Mouse (Mus musculus) MEL (cell line): ENCODE measurements at regions not wholly inside any gene's neighbourhood (a gene's known extent, or its start where the extent isn't known, plus 50 kb on each side); places are given as distances from the start of the nearest gene placed in this dataset.

ENCODE experiments used
- DNase-seq: peaks from one replicate; pipeline ENCODE4 v3.0.0; 2011; ENCODE audit warnings: low read depth, low spot score
- H3K27ac ChIP-seq: 2 replicates; pipeline ENCODE4 v1.5.1; 2012; ENCODE audit warnings: low read depth, mild to moderate bottlenecking, control low read depth, low read length, moderate library complexity; ENCODE audit not compliant: control insufficient read depth
- H3K27me3 ChIP-seq, 2 experiments: fragments of 150-350 bp in 1 of 2; sonication (generic) in 1 of 2; 2 replicates each; pipeline ENCODE4 v1.6.1; 2012; ENCODE audit warnings: low read length in 2 of 2, mild to moderate bottlenecking in 2 of 2, improper control_type of control experiment in 1 of 2, moderate library complexity in 1 of 2; ENCODE audit not compliant: insufficient read depth in 2 of 2, control insufficient read depth in 1 of 2
- H3K36me3 ChIP-seq, 2 experiments: 2 replicates each; pipeline ENCODE4 v1.6.1; 2012 to 2014; ENCODE audit warnings: low read length in 2 of 2, improper control_type of control experiment in 1 of 2, inconsistent platforms in 1 of 2, mild to moderate bottlenecking in 1 of 2; ENCODE audit not compliant: insufficient read depth in 2 of 2, control insufficient read depth in 1 of 2
- H3K4me1 ChIP-seq, 2 experiments: fragments of 150-350 bp in 1 of 2; sonication (generic) in 1 of 2; 2 replicates each; pipeline ENCODE4 v1.6.1; 2012; ENCODE audit warnings: low read length in 2 of 2, improper control_type of control experiment in 1 of 2, mild to moderate bottlenecking in 1 of 2; ENCODE audit not compliant: insufficient read depth in 2 of 2, control insufficient read depth in 1 of 2
- H3K4me3 ChIP-seq, 2 experiments: fragments of 150-350 bp in 1 of 2; sonication (generic) in 1 of 2; 2 replicates each; pipeline ENCODE4 v1.5.1; 2012; ENCODE audit warnings: low read depth in 2 of 2, low read length in 2 of 2, mild to moderate bottlenecking in 2 of 2, moderate library complexity in 2 of 2, control low read depth in 1 of 2, improper control_type of control experiment in 1 of 2; ENCODE audit not compliant: control insufficient read depth in 1 of 2, insufficient read depth in 1 of 2
- H3K79me2 ChIP-seq: 2 replicates; pipeline ENCODE4 v1.6.1; 2012; ENCODE audit warnings: mild to moderate bottlenecking, low read length, moderate library complexity; ENCODE audit not compliant: control insufficient read depth, poor library complexity, insufficient read depth
- H3K9ac ChIP-seq: 2 replicates; pipeline ENCODE4 v1.6.1; 2012; ENCODE audit warnings: low read depth, mild to moderate bottlenecking, control low read depth, low read length, moderate library complexity; ENCODE audit not compliant: control insufficient read depth, poor library complexity, severe bottlenecking
- H3K9me3 ChIP-seq: fragments of 150-350 bp; sonication (generic); replicated peaks from 2 replicates; pipeline ENCODE4 v1.6.1; 2012; ENCODE audit warnings: mild to moderate bottlenecking, low read length, improper control_type of control experiment, moderate library complexity; ENCODE audit not compliant: insufficient read depth
- BHLHE40 ChIP-seq: IDR thresholded peaks from 2 replicates; pipeline ENCODE4 v1.6.1; 2012; ENCODE audit warnings: low read depth, mild to moderate bottlenecking, inconsistent platforms, low read length, improper control_type of control experiment, borderline replicate concordance
- E2F4 ChIP-seq: IDR thresholded peaks from 2 replicates; pipeline ENCODE4 v1.6.1; 2011; ENCODE audit warnings: low read depth, low read length, improper control_type of control experiment, borderline replicate concordance
- ELF1 ChIP-seq: IDR thresholded peaks from 2 replicates; pipeline ENCODE4 v1.6.1; 2014; ENCODE audit warnings: low read depth, mild to moderate bottlenecking, inconsistent platforms, low read length, improper control_type of control experiment, moderate library complexity
- ETS1 ChIP-seq: IDR thresholded peaks from 2 replicates; pipeline ENCODE4 v1.6.1; 2012; ENCODE audit warnings: low read depth, mild to moderate bottlenecking, inconsistent platforms, low read length, improper control_type of control experiment, moderate library complexity
- GATA1 ChIP-seq: IDR thresholded peaks from 2 replicates; pipeline ENCODE4 v1.6.1; 2011; ENCODE audit warnings: low read depth, low read length, improper control_type of control experiment
- HCFC1 ChIP-seq: IDR thresholded peaks from 2 replicates; pipeline ENCODE4 v1.6.1; 2012; ENCODE audit warnings: low read depth, mild to moderate bottlenecking, inconsistent platforms, low read length, improper control_type of control experiment, moderate library complexity
- MAFK ChIP-seq: IDR thresholded peaks from 2 replicates; pipeline ENCODE4 v1.6.1; 2011; ENCODE audit warnings: low read depth, mild to moderate bottlenecking, low read length, improper control_type of control experiment, borderline replicate concordance
- MYB ChIP-seq: IDR thresholded peaks from 2 replicates; pipeline ENCODE4 v1.6.1; 2011; ENCODE audit warnings: mild to moderate bottlenecking, low read depth, low read length, improper control_type of control experiment
- MYC ChIP-seq: IDR thresholded peaks from 2 replicates; pipeline ENCODE4 v1.6.1; 2011; ENCODE audit warnings: low read depth, mild to moderate bottlenecking, low read length, improper control_type of control experiment, moderate library complexity
- NELFE ChIP-seq: IDR thresholded peaks from 2 replicates; pipeline ENCODE4 v1.6.1; 2011; ENCODE audit warnings: low read depth, low read length, improper control_type of control experiment
- NRF1 ChIP-seq: IDR thresholded peaks from 2 replicates; pipeline ENCODE4 v1.6.1; 2014; ENCODE audit warnings: low read depth, mild to moderate bottlenecking, inconsistent platforms, low read length, improper control_type of control experiment, moderate library complexity; ENCODE audit not compliant: poor library complexity, insufficient read depth, severe bottlenecking
- POLR2A ChIP-seq, 2 experiments: IDR thresholded peaks; 2 replicates each; pipeline ENCODE4 v1.6.1; 2011 to 2012; ENCODE audit warnings: low read length in 2 of 2, mild to moderate bottlenecking in 2 of 2, control low read depth in 1 of 2, improper control_type of control experiment in 1 of 2, low read depth in 1 of 2, moderate library complexity in 1 of 2; ENCODE audit not compliant: control insufficient read depth in 1 of 2, insufficient read depth in 1 of 2, poor library complexity in 1 of 2
- POLR2AphosphoS2 ChIP-seq: IDR thresholded peaks from 2 replicates; pipeline ENCODE4 v1.6.1; 2011; ENCODE audit warnings: low read length, improper control_type of control experiment
- POLR2AphosphoS5 ChIP-seq: IDR thresholded peaks from 2 replicates; pipeline ENCODE4 v1.6.1; 2012; ENCODE audit warnings: low read depth, borderline replicate concordance, mild to moderate bottlenecking, inconsistent platforms, low read length, moderate library complexity, mixed read lengths
- RAD21 ChIP-seq: IDR thresholded peaks from 2 replicates; pipeline ENCODE4 v1.6.1; 2011; ENCODE audit warnings: mild to moderate bottlenecking, low read depth, low read length, improper control_type of control experiment
- SIN3A ChIP-seq: IDR thresholded peaks from 2 replicates; pipeline ENCODE4 v1.6.1; 2012; ENCODE audit warnings: low read length, improper control_type of control experiment, inconsistent platforms
- SMC3 ChIP-seq: IDR thresholded peaks from 2 replicates; pipeline ENCODE4 v1.6.1; 2011; ENCODE audit warnings: low read depth, low read length, improper control_type of control experiment
- TBP ChIP-seq: IDR thresholded peaks from 2 replicates; pipeline ENCODE4 v1.8.0; 2011; ENCODE audit warnings: low read depth, low read length, improper control_type of control experiment
- USF1 ChIP-seq: IDR thresholded peaks from 2 replicates; pipeline ENCODE4 v1.6.1; 2014; ENCODE audit warnings: low read depth, mild to moderate bottlenecking, inconsistent platforms, low read length, improper control_type of control experiment, moderate library complexity
- USF2 ChIP-seq, 2 experiments: IDR thresholded peaks; 2 replicates each; pipeline ENCODE4 v1.6.1; 2011 to 2012; ENCODE audit warnings: improper control_type of control experiment in 2 of 2, low read length in 2 of 2, borderline replicate concordance in 1 of 2, inconsistent platforms in 1 of 2, low read depth in 1 of 2, mild to moderate bottlenecking in 1 of 2; ENCODE audit not compliant: insufficient read depth in 1 of 2
- ZMIZ1 ChIP-seq: IDR thresholded peaks from 2 replicates; pipeline ENCODE4 v1.6.1; 2012; ENCODE audit warnings: low read depth, mild to moderate bottlenecking, inconsistent platforms, low read length, improper control_type of control experiment, moderate library complexity

DNA sequence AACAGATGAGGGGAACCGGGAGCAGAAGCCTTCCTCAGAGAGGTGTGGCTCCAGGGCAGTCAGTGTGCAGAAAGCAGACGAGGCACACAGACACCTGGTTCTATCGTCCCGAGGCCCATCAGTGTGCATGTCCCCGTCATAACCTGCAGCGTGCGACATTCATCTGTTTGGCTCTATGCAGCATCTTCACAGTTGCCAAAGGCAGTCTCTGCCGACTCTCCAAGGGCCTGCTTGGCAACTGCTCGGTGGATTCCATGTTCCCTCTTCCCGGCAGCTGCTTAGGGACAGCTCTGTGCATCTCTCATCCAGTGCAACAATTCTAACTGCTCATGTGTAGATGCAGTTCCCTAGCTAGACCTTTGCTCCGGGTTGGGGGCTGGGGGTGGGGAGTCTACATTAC lies 127.8 kb downstream of the Trim29 start:
- no peaks in the 10 kb centered on the region for H3K27me3 ChIP-seq
- DNase-seq, result no peak
- no peaks in the 10 kb centered on the region for H3K9me3 ChIP-seq
- no peak overlapping the region for H3K9ac ChIP-seq
- no peaks in the 10 kb centered on the region for H3K4me1 ChIP-seq
- no peak overlapping the region for H3K4me3 ChIP-seq
- H3K36me3 ChIP-seq, result no peaks in the 10 kb centered on the region
- no peak for TF ChIP-seq POLR2A (IDR thresholded peaks at IDR 0.05; ENCODE audit: control insufficient read depth in 1 of 2, insufficient read depth in 1 of 2, low read depth in 1 of 2, low read length in 2 of 2, poor library complexity in 1 of 2)
- no peak for TF ChIP-seq USF2 (IDR thresholded peaks at IDR 0.05; ENCODE audit: borderline replicate concordance in 1 of 2, insufficient read depth in 1 of 2, low read depth in 1 of 2, low read length in 2 of 2)
- no peak for TF ChIP-seq POLR2AphosphoS2
- no peak for TF ChIP-seq ELF1
- no peak for TF ChIP-seq USF1
- no peak for TF ChIP-seq RAD21
- no peak for TF ChIP-seq SMC3
- no peak for TF ChIP-seq POLR2AphosphoS5
- TF ChIP-seq SIN3A, result no peak
- TF ChIP-seq NELFE, result no peak
- TF ChIP-seq NRF1, result no peak
- TF ChIP-seq ETS1, result no peak
- no peak for TF ChIP-seq TBP
- TF ChIP-seq BHLHE40, result no peak
- no peak for TF ChIP-seq MYB
- TF ChIP-seq MAFK, result no peak
- TF ChIP-seq MYC, result no peak
- no peaks in the 10 kb centered on the region for H3K79me2 ChIP-seq
- H3K27ac ChIP-seq, result no peak overlapping the region

DNA sequence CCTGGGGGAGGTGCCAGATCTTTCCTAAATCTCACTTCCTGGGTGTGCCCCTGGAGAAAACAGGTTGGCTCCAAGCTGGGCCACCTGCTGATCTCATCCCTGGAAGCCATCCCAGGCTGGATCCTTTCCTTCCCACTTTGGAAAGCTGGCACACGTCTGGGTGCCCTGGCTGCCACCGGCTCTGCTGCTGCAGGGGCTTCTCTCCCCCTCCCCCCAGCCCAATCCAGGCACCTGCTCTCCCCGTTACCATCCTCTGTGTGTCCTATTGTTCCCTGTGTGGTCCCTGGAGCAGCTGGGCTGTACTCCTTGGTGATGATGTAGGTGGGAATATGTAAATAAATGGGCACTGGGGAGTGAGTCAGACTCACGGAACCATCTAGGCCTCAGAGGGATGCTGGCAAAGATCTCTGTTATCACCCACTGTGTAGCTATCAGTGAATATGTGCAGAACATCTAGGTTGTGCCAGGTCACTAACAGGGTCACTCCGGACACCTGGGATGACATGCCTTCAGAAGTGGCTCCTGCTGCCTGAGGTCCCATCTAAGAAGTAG lies 130.4 kb downstream of the Trim29 start:
- no peak for DNase-seq
- TF ChIP-seq HCFC1 (no peak), ZMIZ1 (no peak), E2F4 (no peak), POLR2A (IDR thresholded peaks at IDR 0.05; ENCODE audit: control insufficient read depth in 1 of 2, insufficient read depth in 1 of 2, low read depth in 1 of 2, low read length in 2 of 2, poor library complexity in 1 of 2) (no peak), BHLHE40 (no peak), POLR2AphosphoS5 (no peak), GATA1 (no peak), SMC3 (no peak)
- H3K9me3 ChIP-seq, result no peaks in the 10 kb centered on the region
- no peak overlapping the region for H3K9ac ChIP-seq
- no peaks in the 10 kb centered on the region for H3K27me3 ChIP-seq
- H3K79me2 ChIP-seq, result no peaks in the 10 kb centered on the region
- no peak overlapping the region for H3K27ac ChIP-seq
- no peaks in the 10 kb centered on the region for H3K36me3 ChIP-seq
- no peaks in the 10 kb centered on the region for H3K4me1 ChIP-seq
- no peak overlapping the region for H3K4me3 ChIP-seq
